In the genomic region with DNA sequence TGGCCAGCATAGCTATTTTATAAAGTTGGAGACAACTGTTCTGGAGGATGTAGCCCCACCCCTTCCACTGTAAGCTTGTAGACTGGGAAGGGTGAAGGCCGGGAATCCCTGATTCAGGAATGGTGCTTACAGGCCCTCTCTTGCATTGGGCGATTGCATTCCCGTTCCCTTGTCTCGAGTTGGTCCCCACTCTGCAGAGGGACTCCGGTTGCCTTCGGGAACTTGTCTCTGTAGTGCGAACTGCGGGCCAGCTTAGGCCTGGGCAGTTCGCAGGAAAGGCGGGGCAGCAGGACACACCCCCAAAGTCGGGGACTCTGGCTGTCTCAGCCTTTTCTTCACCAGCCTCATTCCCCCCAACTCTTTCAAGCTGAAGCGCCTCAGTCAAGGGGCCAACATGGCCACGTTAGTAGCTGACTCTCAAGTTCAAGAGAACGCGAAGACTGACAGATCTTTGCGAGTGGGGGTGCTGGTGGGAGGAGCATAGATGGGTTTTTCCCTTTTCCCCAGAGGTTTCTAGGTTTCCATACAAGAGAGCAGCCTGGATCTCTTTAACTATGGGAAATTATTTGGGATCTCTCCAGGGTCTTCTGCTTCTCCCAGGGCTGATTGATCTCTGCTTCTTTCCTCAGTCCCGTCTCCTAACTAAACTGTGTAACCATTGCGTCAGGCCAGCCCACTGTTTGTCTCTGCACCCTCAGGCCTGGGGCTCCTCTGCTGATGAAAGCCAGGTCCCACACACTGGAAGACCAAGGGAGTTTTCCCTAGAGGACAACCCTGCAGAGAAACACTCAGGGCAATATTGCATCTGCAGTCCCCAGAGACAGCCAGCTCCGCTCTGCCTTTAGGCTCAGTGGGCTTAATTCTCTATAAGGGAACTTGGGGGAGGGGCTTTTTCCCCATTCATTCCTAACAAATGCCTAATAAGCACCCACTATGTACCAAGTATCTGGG, we compare ENCODE assay signal across 8 mouse cellular contexts. TPM values are rescaled to one million over a fixed set of nuclear protein-coding genes. Genes with fewer than 3 reads are reported as not detected.
A peak's percentile ranks its signal among the peaks of the same experiment; 100 is the strongest.
DNase-seq lines count a peak whose midpoint lies in the region; ATAC-seq and TF ChIP-seq lines count a peak whose summit lies in the region.

No protein-coding gene starts in this region.

- H3ac ChIP-seq in C2C12 (ENCODE audit: control insufficient read depth, insufficient read length, low read depth), result peak overlapping the region; percentile 89

- H3K4me3 ChIP-seq in C2C12 (ENCODE audit: insufficient read depth, poor library complexity, severe bottlenecking) (peak overlapping the region; percentile 68), MEL (ENCODE audit: control insufficient read depth in 1 of 2, insufficient read depth in 1 of 2, low read depth in 2 of 2, low read length in 2 of 2) (peak overlapping the region; percentile 55 to 88)
- H3K4me3 ChIP-seq in embryonic facial prominence, embryonic 10.5 days, result peak overlapping the region; percentile 88
- H3K4me3 ChIP-seq in heart, embryonic 16.5 days (ENCODE audit: low read length), result peak overlapping the region; percentile 86
- peak overlapping the region; percentile 64 for H3K4me3 ChIP-seq in stomach, embryonic 14.5 days (ENCODE audit: low read depth, low read length)

- TF ChIP-seq POLR2A in MEL (IDR thresholded peaks at IDR 0.05; ENCODE audit: control insufficient read depth in 1 of 2, insufficient read depth in 1 of 2, low read depth in 1 of 2, low read length in 2 of 2, poor library complexity in 1 of 2), result peak; percentile 10 to 71; a peak in 2 of 4 replicates

- H3K4me1 ChIP-seq in MEL (ENCODE audit: control insufficient read depth in 1 of 2, insufficient read depth in 2 of 2, low read length in 2 of 2), result peaks cover 0 to 23% of the 10 kb centered on the region in 2 experiments; a peak in 2 of 4 replicates
- H3K4me1 ChIP-seq in embryonic facial prominence, embryonic 10.5 days, result peaks cover 57% of the 10 kb centered on the region
- peaks cover 48% of the 10 kb centered on the region for H3K4me1 ChIP-seq in heart, embryonic 16.5 days (ENCODE audit: control insufficient read depth, insufficient read depth, low read length)
- peaks cover 42% of the 10 kb centered on the region for H3K4me1 ChIP-seq in stomach, embryonic 14.5 days (ENCODE audit: control insufficient read depth, insufficient read depth, low read length)

- H3K9me3 ChIP-seq in MEL (replicated peaks; ENCODE audit: insufficient read depth, low read length), result no peaks in the 10 kb centered on the region
- H3K9me3 ChIP-seq in embryonic facial prominence, embryonic 10.5 days, result no peaks in the 10 kb centered on the region
- H3K9me3 ChIP-seq in heart, embryonic 16.5 days (replicated peaks; ENCODE audit: control insufficient read depth, low read length), result no peaks in the 10 kb centered on the region
- H3K9me3 ChIP-seq in stomach, embryonic 14.5 days (ENCODE audit: control insufficient read depth, low read depth, low read length), result no peaks in the 10 kb centered on the region

- TF ChIP-seq EP300 in MEL (IDR thresholded peaks at IDR 0.05; ENCODE audit: low read depth in 1 of 2, low read length in 2 of 2), result no peak; a peak in 1 of 4 replicates

- DNase-seq in MEL (ENCODE audit: low read depth, low spot score), result peak; percentile 82
- peak; percentile 74 for DNase-seq in embryonic facial prominence, embryonic 10.5 days (ENCODE audit: low spot score)
- DNase-seq in kidney, postnatal 4 days, result peak; percentile 72 to 81
- DNase-seq in left cerebral cortex, adult 11 months (ENCODE audit: low spot score), result no peak

- H3K27ac ChIP-seq in MEL (ENCODE audit: control insufficient read depth, low read depth, low read length), result peak overlapping the region; percentile 97
- H3K27ac ChIP-seq in embryonic facial prominence, embryonic 10.5 days (replicated peaks), result peak overlapping the region; percentile 95
- H3K27ac ChIP-seq in heart, embryonic 16.5 days (ENCODE audit: low read length), result peak overlapping the region; percentile 96
- peak overlapping the region; percentile 90 for H3K27ac ChIP-seq in stomach, embryonic 14.5 days (ENCODE audit: low read length)

- H3K9ac ChIP-seq in MEL (ENCODE audit: control insufficient read depth, low read depth, low read length, poor library complexity, severe bottlenecking), result peak overlapping the region; percentile 92
- H3K9ac ChIP-seq in heart, embryonic 16.5 days (ENCODE audit: low read length), result peak overlapping the region; percentile 90
- H3K9ac ChIP-seq in stomach, embryonic 14.5 days (replicated peaks; ENCODE audit: low read depth, low read length), result peak overlapping the region; percentile 50

- peak overlapping the region; percentile 98 for H3K4me2 ChIP-seq in heart, embryonic 16.5 days (ENCODE audit: low read depth, low read length)
- peak overlapping the region; percentile 83 for H3K4me2 ChIP-seq in stomach, embryonic 14.5 days (replicated peaks; ENCODE audit: low read depth, low read length)

- 2% methylated on average over 19 of the region's 19 CpGs for WGBS in embryonic facial prominence, embryonic 10.5 days
- WGBS in heart, embryonic 16.5 days, result 2% methylated on average over 19 of the region's 19 CpGs
- WGBS in stomach, embryonic 14.5 days, result 3% methylated on average over 19 of the region's 19 CpGs

- H3K27me3 ChIP-seq in C2C12 (ENCODE audit: control insufficient read depth, insufficient read depth, insufficient read length), result no peaks in the 10 kb centered on the region
- H3K27me3 ChIP-seq in MEL (ENCODE audit: control insufficient read depth in 1 of 2, insufficient read depth in 2 of 2, low read length in 2 of 2), result no peaks in the 10 kb centered on the region
- no peaks in the 10 kb centered on the region for H3K27me3 ChIP-seq in embryonic facial prominence, embryonic 10.5 days (replicated peaks; ENCODE audit: low read depth, poor library complexity, severe bottlenecking)
- H3K27me3 ChIP-seq in heart, embryonic 16.5 days (ENCODE audit: control insufficient read depth, insufficient read depth, low read length), result no peaks in the 10 kb centered on the region
- H3K27me3 ChIP-seq in stomach, embryonic 14.5 days (ENCODE audit: control insufficient read depth, insufficient read depth, low read length), result no peaks in the 10 kb centered on the region

- TF ChIP-seq CTCF in C2C12 (IDR thresholded peaks at IDR 0.05; ENCODE audit: control insufficient read depth, insufficient read depth, insufficient read length) (no peak), MEL (IDR thresholded peaks at IDR 0.05 in 2 of 3, conservative IDR thresholded peaks at IDR 0.05 in 1 of 3; ENCODE audit: control insufficient read depth in 1 of 3, insufficient read depth in 1 of 3, low read depth in 2 of 3, low read length in 3 of 3, poor library complexity in 1 of 3, severe bottlenecking in 1 of 3) (no peak)

- H3K79me2 ChIP-seq in C2C12 (ENCODE audit: control insufficient read depth, insufficient read depth) (peaks cover 70% of the 10 kb centered on the region), MEL (ENCODE audit: control insufficient read depth, insufficient read depth, low read length, poor library complexity) (peaks cover 61% of the 10 kb centered on the region)

- H3K36me3 ChIP-seq in C2C12 (ENCODE audit: control insufficient read depth, insufficient read depth), result peaks cover 48% of the 10 kb centered on the region
- H3K36me3 ChIP-seq in MEL (ENCODE audit: control insufficient read depth in 1 of 2, insufficient read depth in 2 of 2, low read length in 2 of 2), result peaks cover 18 to 22% of the 10 kb centered on the region in 2 experiments
- peaks cover 55% of the 10 kb centered on the region for H3K36me3 ChIP-seq in embryonic facial prominence, embryonic 10.5 days (replicated peaks)
- peaks cover 38% of the 10 kb centered on the region for H3K36me3 ChIP-seq in heart, embryonic 16.5 days (ENCODE audit: control insufficient read depth, insufficient read depth)
- H3K36me3 ChIP-seq in stomach, embryonic 14.5 days (ENCODE audit: control insufficient read depth, insufficient read depth, low read length), result peaks cover 41% of the 10 kb centered on the region

- TF ChIP-seq RAD21 in MEL (IDR thresholded peaks at IDR 0.05; ENCODE audit: low read depth, low read length), result no peak

- peaks cover 45% of the 10 kb centered on the region for H3K79me3 ChIP-seq in C2C12 (ENCODE audit: low read depth)

- ATAC-seq in heart, embryonic 16.5 days (replicated peaks; ENCODE audit: extremely low read depth, insufficient read depth, low FRiP score), result peak; percentile 3; the same call in 1 of the 2 replicates
- ATAC-seq in megakaryocyte progenitor cell, adult 5-6 weeks (replicated peaks; ENCODE audit: poor library complexity), result peak; percentile 5
- peak; percentile 30; the same call in 1 of the 2 replicates for ATAC-seq in stomach, embryonic 14.5 days (ENCODE audit: insufficient number of reproducible peaks, insufficient read depth, low FRiP score, low read depth)

RNA-seq across cellular contexts. Expression of gene Mbd6, which starts 2.4 kb away (rescaled TPM):
- polyA plus RNA-seq in C2C12 (2012; fragmentation: generic; extraction: Trizol) (15.2 TPM), MEL (2012; ENCODE audit: insufficient read depth in 1 of 2, insufficient read length in 2 of 2, low read depth in 1 of 2, low replicate concordance in 2 of 2, missing spikeins in 1 of 2) (10 to 100 TPM in 1 of 2 experiments, not detected in 1; 44.8 TPM)
- 4.2 and 5.0 TPM in 2 replicates for total RNA-seq in MEL (2012; rRNA removed)
- 11.1 and 12.2 TPM in 2 replicates for polyA plus RNA-seq in embryonic facial prominence, embryonic 10.5 days (2016; fragmentation: Nextera tagmentation; extraction: Ambion mirVana)
- 11.4 and 11.7 TPM in 2 replicates for polyA plus RNA-seq in heart, embryonic 16.5 days (2015; fragmentation: Nextera tagmentation; extraction: Ambion mirVana)
- 41.9 and 44.0 TPM in 2 replicates for total RNA-seq in megakaryocyte progenitor cell, adult 5-6 weeks (2015)
- total RNA-seq in megakaryocyte progenitor cell, adult 5-6 weeks (2017), result 4.1 and 6.8 TPM in 2 replicates
- polyA plus RNA-seq in stomach, embryonic 14.5 days (2014; fragmentation: Nextera tagmentation; extraction: Ambion mirVana), result 22.2 and 23.2 TPM in 2 replicates

RNA-seq across cellular contexts. Expression of gene Mars, which starts 20.4 kb away (rescaled TPM):
- polyA plus RNA-seq in C2C12 (2012; fragmentation: generic; extraction: Trizol), result 155 TPM
- 147 and 162 TPM in 2 replicates for total RNA-seq in MEL (2012; rRNA removed)
- polyA plus RNA-seq in MEL (2012; ENCODE audit: insufficient read depth in 1 of 2, insufficient read length in 2 of 2, low read depth in 1 of 2, low replicate concordance in 2 of 2, missing spikeins in 1 of 2), result 100 to 1,000 TPM in 1 of 2 experiments, not detected in 1; 195 TPM
- 160 and 175 TPM in 2 replicates for polyA plus RNA-seq in embryonic facial prominence, embryonic 10.5 days (2016; fragmentation: Nextera tagmentation; extraction: Ambion mirVana)
- 80.4 and 81.2 TPM in 2 replicates for polyA plus RNA-seq in heart, embryonic 16.5 days (2015; fragmentation: Nextera tagmentation; extraction: Ambion mirVana)
- 88.3 and 93.1 TPM in 2 replicates for total RNA-seq in megakaryocyte progenitor cell, adult 5-6 weeks (2015)
- total RNA-seq in megakaryocyte progenitor cell, adult 5-6 weeks (2017), result 196 and 210 TPM in 2 replicates
- polyA plus RNA-seq in stomach, embryonic 14.5 days (2014; fragmentation: Nextera tagmentation; extraction: Ambion mirVana), result 96.9 and 107 TPM in 2 replicates

RNA-seq across cellular contexts. Expression of gene Dctn2, which starts 25.0 kb away (rescaled TPM):
- polyA plus RNA-seq in C2C12 (2012; fragmentation: generic; extraction: Trizol) (170 TPM), MEL (2012; ENCODE audit: insufficient read depth in 1 of 2, insufficient read length in 2 of 2, low read depth in 1 of 2, low replicate concordance in 2 of 2, missing spikeins in 1 of 2) (100 to 1,000 TPM in 1 of 2 experiments, not detected in 1; 297 TPM)
- total RNA-seq in MEL (2012; rRNA removed), result 223 and 240 TPM in 2 replicates
- 187 and 197 TPM in 2 replicates for polyA plus RNA-seq in embryonic facial prominence, embryonic 10.5 days (2016; fragmentation: Nextera tagmentation; extraction: Ambion mirVana)
- 148 and 152 TPM in 2 replicates for polyA plus RNA-seq in heart, embryonic 16.5 days (2015; fragmentation: Nextera tagmentation; extraction: Ambion mirVana)
- 63.6 and 66.8 TPM in 2 replicates for total RNA-seq in megakaryocyte progenitor cell, adult 5-6 weeks (2015)
- 87.4 and 101 TPM in 2 replicates for total RNA-seq in megakaryocyte progenitor cell, adult 5-6 weeks (2017)
- 161 and 177 TPM in 2 replicates for polyA plus RNA-seq in stomach, embryonic 14.5 days (2014; fragmentation: Nextera tagmentation; extraction: Ambion mirVana)

RNA-seq across cellular contexts. Expression of gene Kif5a, which starts 28.1 kb away (rescaled TPM):
- 0.29 TPM for polyA plus RNA-seq in C2C12 (2012; fragmentation: generic; extraction: Trizol)
- total RNA-seq in MEL (2012; rRNA removed), result 0.42 and 0.52 TPM in 2 replicates
- polyA plus RNA-seq in MEL (2012; ENCODE audit: insufficient read depth in 1 of 2, insufficient read length in 2 of 2, low read depth in 1 of 2, low replicate concordance in 2 of 2, missing spikeins in 1 of 2), result 1 to 10 TPM in 1 of 2 experiments, not detected in 1; 1.3 TPM
- polyA plus RNA-seq in embryonic facial prominence, embryonic 10.5 days (2016; fragmentation: Nextera tagmentation; extraction: Ambion mirVana), result 11.6 and 11.9 TPM in 2 replicates
- 0.36 and 0.70 TPM in 2 replicates for polyA plus RNA-seq in heart, embryonic 16.5 days (2015; fragmentation: Nextera tagmentation; extraction: Ambion mirVana)
- 0.05 and 0.25 TPM in 2 replicates for total RNA-seq in megakaryocyte progenitor cell, adult 5-6 weeks (2015)
- total RNA-seq in megakaryocyte progenitor cell, adult 5-6 weeks (2017), result 0.04 and 0.20 TPM in 2 replicates
- 7.7 and 7.8 TPM in 2 replicates for polyA plus RNA-seq in stomach, embryonic 14.5 days (2014; fragmentation: Nextera tagmentation; extraction: Ambion mirVana)

RNA-seq across cellular contexts. Expression of gene Arhgap9, which starts 30.6 kb away (rescaled TPM):
- polyA plus RNA-seq in C2C12 (2012; fragmentation: generic; extraction: Trizol) (0.78 TPM), MEL (2012; ENCODE audit: insufficient read depth in 1 of 2, insufficient read length in 2 of 2, low read depth in 1 of 2, low replicate concordance in 2 of 2, missing spikeins in 1 of 2) (10 to 100 TPM in 1 of 2 experiments, not detected in 1; 41.1 TPM)
- total RNA-seq in MEL (2012; rRNA removed), result 24.4 and 27.7 TPM in 2 replicates
- polyA plus RNA-seq in embryonic facial prominence, embryonic 10.5 days (2016; fragmentation: Nextera tagmentation; extraction: Ambion mirVana), result 2.0 and 2.1 TPM in 2 replicates
- polyA plus RNA-seq in heart, embryonic 16.5 days (2015; fragmentation: Nextera tagmentation; extraction: Ambion mirVana), result 7.5 and 15.9 TPM in 2 replicates
- 37.1 and 38.0 TPM in 2 replicates for total RNA-seq in megakaryocyte progenitor cell, adult 5-6 weeks (2015)
- 37.3 and 39.5 TPM in 2 replicates for total RNA-seq in megakaryocyte progenitor cell, adult 5-6 weeks (2017)
- polyA plus RNA-seq in stomach, embryonic 14.5 days (2014; fragmentation: Nextera tagmentation; extraction: Ambion mirVana), result 3.2 and 3.9 TPM in 2 replicates
